Mouse (Mus musculus) layer of hippocampus, adult 6 months (tissue): ENCODE measurements around the gene Slc34a3. TPM values are rescaled to one million over a fixed set of nuclear protein-coding genes. Genes with fewer than 3 reads are reported as not detected.

Source experiments
- long read RNA-seq, 2 experiments: library from polyadenylated mRNA; unstranded; transcript quantifications; one replicate each; pipeline ENCODE4 v2.0.0; 2019 to 2020
- polyA plus RNA-seq: library from polyadenylated mRNA; unstranded; fragments of <200 nt; fragmentation: Nextera tagmentation; gene quantifications from 2 replicates; pipeline ENCODE4 v1.2.3, GENCODE M21; 2021

The Slc34a3 gene
- 0.45 TPM in 2 replicates for polyA plus RNA-seq
- long read RNA-seq, experiment 1, partial matches to known transcripts, result 1 of 2 reads
- long read RNA-seq, experiment 1, other reads (novel, unspliced or antisense), result 1 of 2 reads
- long read RNA-seq, experiment 2, result 0 reads

DNA sequence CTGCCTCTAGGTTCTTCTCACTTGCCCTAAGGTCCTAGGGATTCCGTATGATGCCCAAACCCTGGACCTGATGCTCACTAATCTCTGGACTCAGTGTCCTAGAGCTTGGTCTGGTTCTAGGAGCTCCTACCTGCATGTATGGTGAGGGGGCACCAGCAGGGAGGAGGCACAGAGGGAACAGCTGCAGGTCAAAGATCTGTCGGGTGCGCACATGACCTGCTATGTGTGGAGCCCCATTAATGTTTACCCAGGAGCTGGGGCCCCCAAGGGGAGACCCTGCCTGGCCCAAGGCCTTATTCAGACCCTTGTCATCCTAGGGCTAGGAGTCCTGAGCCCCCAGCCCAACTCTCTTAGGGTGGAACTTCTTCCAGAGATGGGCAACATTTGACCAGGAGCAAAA lies at the start of gene Slc34a3:
Gene Slc34a3, minus strand, starts transcription at position 315 of the 400 bp plus-strand sequence.

GRCm38 (mm10) chr2:25271827-25272511 lies 37.8 kb upstream of the Slc34a3 start, which contains the start of the genes Ssna1 and Anapc2:
Gene Ssna1 (minus strand): TSS chr2:25272438.
Gene Anapc2 (plus strand): TSS chr2:25272478.

GRCm38 (mm10) chr2:25262291-25262767 lies 28.2 kb upstream of the Slc34a3 start, which contains the start of gene Tprn:
Gene Tprn (plus strand): TSS chr2:25262618.

DNA sequence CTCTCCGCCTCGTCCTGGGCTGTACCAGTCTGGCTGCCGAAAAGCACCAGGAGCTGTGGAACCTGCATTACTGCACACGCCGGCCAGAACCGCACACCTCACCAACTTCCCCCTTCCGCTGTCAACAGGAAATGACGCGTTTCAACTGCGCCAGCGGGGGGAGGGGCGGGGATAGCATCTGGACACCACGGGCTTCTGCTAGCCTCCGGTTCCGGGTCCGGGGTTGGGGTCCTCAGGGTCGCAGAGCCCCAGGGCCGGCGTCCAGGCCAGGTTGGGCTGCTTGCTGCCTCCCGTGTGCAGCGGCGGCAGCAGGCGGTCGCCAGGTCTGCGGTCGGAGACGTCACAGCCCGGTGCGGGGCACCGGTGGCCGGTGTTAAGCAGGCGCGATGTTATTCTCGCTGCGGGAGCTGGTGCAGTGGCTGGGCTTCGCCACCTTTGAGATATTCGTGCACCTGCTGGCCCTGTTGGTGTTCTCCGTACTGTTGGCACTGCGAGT lies 21.2 kb upstream of the Slc34a3 start, which contains the start of gene Tmem203:
Gene Tmem203, plus strand, starts transcription at position 156 of the 496 bp plus-strand sequence.

DNA sequence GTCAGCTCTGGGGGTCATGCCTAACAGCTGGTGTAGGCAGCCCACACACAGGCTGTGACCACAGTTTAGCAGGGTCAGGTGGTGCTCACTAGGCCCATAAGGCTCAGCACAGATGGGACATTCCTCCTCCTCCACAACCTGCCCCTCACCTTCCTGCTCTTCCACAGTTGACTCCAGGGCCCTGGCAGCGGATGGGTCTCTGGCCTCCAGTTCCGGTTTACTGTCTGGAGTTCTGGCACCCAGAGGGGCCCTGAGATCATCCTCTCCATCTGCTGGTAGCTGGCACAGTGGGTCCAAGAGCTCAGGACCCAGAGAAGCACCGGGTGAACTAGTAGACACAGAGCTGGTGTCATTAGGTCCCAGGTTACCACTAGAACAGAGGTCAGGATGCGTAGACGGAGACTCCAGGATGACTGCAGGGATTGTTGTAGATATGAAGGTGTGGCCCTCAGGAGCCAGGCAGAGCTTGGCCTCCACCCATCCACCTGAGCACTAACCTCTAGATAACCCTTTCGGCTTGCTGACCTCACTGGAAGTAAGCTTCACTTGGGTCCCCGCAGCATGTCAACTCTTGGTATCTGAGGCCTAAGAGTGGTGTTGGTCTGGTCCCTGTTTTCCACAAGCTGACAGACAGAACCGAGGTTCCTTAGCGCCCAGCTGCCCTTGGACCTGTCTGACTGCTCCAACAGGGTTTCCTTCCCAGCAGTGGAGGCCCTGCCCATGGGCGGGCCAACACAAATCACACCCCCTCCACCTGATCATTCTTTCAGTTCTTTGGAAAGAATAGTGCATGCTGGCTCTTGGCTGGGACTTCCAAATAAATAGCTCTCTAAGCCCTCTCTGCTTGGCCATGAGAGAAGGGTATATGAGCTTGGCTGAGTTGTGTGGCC lies 12.3 kb upstream of the Slc34a3 start, which contains the start of gene AL732309.1:
Gene AL732309.1, minus strand, starts transcription at position 681 of the 890 bp plus-strand sequence.

DNA sequence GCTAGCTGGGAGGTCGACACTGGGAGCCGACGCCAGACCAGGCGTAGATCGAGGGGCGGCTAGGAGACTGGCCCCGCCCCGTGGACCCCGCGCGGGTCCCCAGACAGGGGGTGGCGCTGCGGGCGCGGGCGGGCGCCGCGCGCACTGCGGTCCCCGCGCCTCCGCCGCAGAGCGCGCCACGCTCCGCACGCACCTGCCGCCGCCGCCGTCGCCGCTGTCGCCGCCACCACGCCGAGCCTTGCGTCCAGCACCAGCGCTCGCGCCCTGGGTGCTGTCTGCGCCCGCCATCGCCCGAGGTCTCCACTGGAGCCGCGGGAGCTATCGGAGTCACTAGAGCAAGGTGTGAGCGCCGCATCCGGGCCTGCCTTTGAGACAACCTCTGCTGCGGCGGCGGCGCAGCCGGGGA lies 7.9 kb upstream of the Slc34a3 start, which contains the start of the genes Rnf208 and Cysrt1:
Gene Rnf208, plus strand, starts transcription at position 155 of the 406 bp plus-strand sequence.
Gene Cysrt1, minus strand, starts transcription at position 352 of the 406 bp plus-strand sequence.

GRCm38 (mm10) chr2:25236614-25237013 lies 2.5 kb upstream of the Slc34a3 start, which contains the start of gene Rnf224:
Gene Rnf224 (minus strand): TSS chr2:25236787.

GRCm38 (mm10) chr2:25224492-25224765 lies 9.7 kb downstream of the Slc34a3 start, which contains the start of gene Tubb4b:
Gene Tubb4b (minus strand): TSS chr2:25224702.

GRCm38 (mm10) chr2:25218445-25218844 lies 15.7 kb downstream of the Slc34a3 start, which contains the start of gene Fam166a:
Gene Fam166a (plus strand): TSS chr2:25218745.

GRCm38 (mm10) chr2:25214444-25214843 lies 19.7 kb downstream of the Slc34a3 start, which contains the start of gene Stpg3:
Gene Stpg3 (minus strand): TSS chr2:25214637.

GRCm38 (mm10) chr2:25211121-25211670 lies 23.0 kb downstream of the Slc34a3 start, which contains the start of gene Nelfb:
Gene Nelfb (minus strand): TSS chr2:25211489.

GRCm38 (mm10) chr2:25196172-25196954 lies 37.8 kb downstream of the Slc34a3 start, which contains the start of gene Tor4a:
Gene Tor4a (minus strand): TSS chr2:25196886.

GRCm38 (mm10) chr2:25180478-25180903 lies 53.7 kb downstream of the Slc34a3 start, which contains the start of gene Nrarp:
Gene Nrarp (plus strand): TSS chr2:25180758.

Other genes with a start within 250 kb of the Slc34a3 start
- gene Nsmf, start 180.0 kb downstream of the Slc34a3 start, polyA plus RNA-seq, result 596 and 716 TPM in 2 replicates
- not detected in 2 replicates for gene Entpd8, start 154.1 kb downstream of the Slc34a3 start, polyA plus RNA-seq
- gene Noxa1, start 139.2 kb downstream of the Slc34a3 start, polyA plus RNA-seq, result not detected in 2 replicates
- gene Nrarp, start 53.6 kb downstream of the Slc34a3 start, polyA plus RNA-seq, result 3.4 and 5.2 TPM in 2 replicates
- 2.4 and 3.3 TPM in 2 replicates for gene Tor4a, start 37.5 kb downstream of the Slc34a3 start, polyA plus RNA-seq
- 32.7 and 34.5 TPM in 2 replicates for gene Nelfb, start 22.9 kb downstream of the Slc34a3 start, polyA plus RNA-seq
- gene Stpg3, start 19.7 kb downstream of the Slc34a3 start, polyA plus RNA-seq, result not detected in 2 replicates
- 12.9 and 15.7 TPM in 2 replicates for gene Fam166a, start 15.6 kb downstream of the Slc34a3 start, polyA plus RNA-seq
- gene Tubb4b, start 9.7 kb downstream of the Slc34a3 start, polyA plus RNA-seq, result 531 and 583 TPM in 2 replicates
- gene Rnf224, start 2.4 kb upstream of the Slc34a3 start, polyA plus RNA-seq, result not detected in 2 replicates
- 52.0 and 62.6 TPM in 2 replicates for gene Rnf208, start 7.9 kb upstream of the Slc34a3 start, polyA plus RNA-seq
- gene Cysrt1, start 8.1 kb upstream of the Slc34a3 start, polyA plus RNA-seq, result not detected in 2 replicates
- gene AL732309.1, start 12.5 kb upstream of the Slc34a3 start, polyA plus RNA-seq, result 0.79 and 1.6 TPM in 2 replicates
- gene Tmem203, start 21.1 kb upstream of the Slc34a3 start, polyA plus RNA-seq, result 30.8 and 34.2 TPM in 2 replicates
- gene Tprn, start 28.3 kb upstream of the Slc34a3 start, polyA plus RNA-seq, result 12.5 and 13.7 TPM in 2 replicates
- gene Ssna1, start 38.1 kb upstream of the Slc34a3 start, polyA plus RNA-seq, result 76.5 and 79.6 TPM in 2 replicates
- gene Anapc2, start 38.1 kb upstream of the Slc34a3 start, polyA plus RNA-seq, result 32.4 and 34.4 TPM in 2 replicates
- gene Tmem210, start 53.8 kb upstream of the Slc34a3 start, polyA plus RNA-seq, result not detected in 2 replicates
- gene Lrrc26, start 55.6 kb upstream of the Slc34a3 start, polyA plus RNA-seq, result 0.26 and 0.28 TPM in 2 replicates
- 101 and 125 TPM in 2 replicates for gene Grin1, start 84.8 kb upstream of the Slc34a3 start, polyA plus RNA-seq
- gene Man1b1, start 98.0 kb upstream of the Slc34a3 start, polyA plus RNA-seq, result 13.0 and 18.8 TPM in 2 replicates
- 17.5 and 27.1 TPM in 2 replicates for gene Dpp7, start 122.0 kb upstream of the Slc34a3 start, polyA plus RNA-seq
- 26.0 and 26.4 TPM in 2 replicates for gene Uap1l1, start 131.3 kb upstream of the Slc34a3 start, polyA plus RNA-seq
- 2.3 and 2.4 TPM in 2 replicates for gene Sapcd2, start 138.0 kb upstream of the Slc34a3 start, polyA plus RNA-seq
- 21.4 and 46.8 TPM in 2 replicates for gene Entpd2, start 161.5 kb upstream of the Slc34a3 start, polyA plus RNA-seq
- gene Npdc1, start 165.0 kb upstream of the Slc34a3 start, polyA plus RNA-seq, result 292 and 359 TPM in 2 replicates
- gene Fut7, start 188.9 kb upstream of the Slc34a3 start, polyA plus RNA-seq, result 0.06 and 0.20 TPM in 2 replicates
- gene Abca2, start 194.3 kb upstream of the Slc34a3 start, polyA plus RNA-seq, result 33.0 and 34.1 TPM in 2 replicates
- gene Clic3, start 222.5 kb upstream of the Slc34a3 start, polyA plus RNA-seq, result 0.70 and 9.1 TPM in 2 replicates
- gene Paxx, start 226.7 kb upstream of the Slc34a3 start, polyA plus RNA-seq, result 111 and 116 TPM in 2 replicates
- 2,394 and 5,724 TPM in 2 replicates for gene Ptgds, start 235.7 kb upstream of the Slc34a3 start, polyA plus RNA-seq